Mouse (Mus musculus) leukemia stem cell, adult 10-12 weeks (primary cell): Measurements from ENCODE around the gene Ugt2b34. TPM values are rescaled to one million over a fixed set of nuclear protein-coding genes. Genes with fewer than 3 reads are reported as not detected.

ENCODE experiments used
- polyA plus RNA-seq: library from polyadenylated mRNA; stranded (reverse); fragments of >175 nt; gene quantifications from 2 replicates; pipeline ENCODE4 v1.2.3, GENCODE M21; 2012; ENCODE audit warnings: low replicate concordance

The Ugt2b34 gene
- not detected in 2 replicates for polyA plus RNA-seq

GRCm38 (mm10) chr5:86906758-86907157 lies at the start of gene Ugt2b34:
Gene Ugt2b34 (minus strand): TSS chr5:86906937.

GRCm38 (mm10) chr5:86926426-86926825 lies 19.7 kb upstream of the Ugt2b34 start, which contains the start of gene Ugt2b1:
Gene Ugt2b1 (minus strand): TSS chr5:86926530.

Other genes with a start within 250 kb of the Ugt2b34 start
- 0.03 TPM in 1 of 2 replicates, not detected in the other for gene Tmprss11b, start 230.6 kb downstream of the Ugt2b34 start, polyA plus RNA-seq
- gene Tmprss11e, start 161.1 kb downstream of the Ugt2b34 start, polyA plus RNA-seq = not detected in 2 replicates
- 13.9 and 15.4 TPM in 2 replicates for gene Ythdc1, start 102.7 kb downstream of the Ugt2b34 start, polyA plus RNA-seq
- not detected in 2 replicates for gene Ugt2b1, start 19.6 kb upstream of the Ugt2b34 start, polyA plus RNA-seq
- not detected in 2 replicates for gene Ugt2b35, start 93.9 kb upstream of the Ugt2b34 start, polyA plus RNA-seq
- gene Ugt2b36, start 185.6 kb upstream of the Ugt2b34 start, polyA plus RNA-seq = not detected in 2 replicates
- not detected in 2 replicates for gene Ugt2b5, start 233.4 kb upstream of the Ugt2b34 start, polyA plus RNA-seq